Mouse (Mus musculus): ENCODE results near the gene Spsb2.
"Not testable (repeated sequence)": the region's sequence is repeated elsewhere in the genome, so short reads cannot be mapped to it uniquely, and the experiment has no call there.

The Spsb2 gene

DNA sequence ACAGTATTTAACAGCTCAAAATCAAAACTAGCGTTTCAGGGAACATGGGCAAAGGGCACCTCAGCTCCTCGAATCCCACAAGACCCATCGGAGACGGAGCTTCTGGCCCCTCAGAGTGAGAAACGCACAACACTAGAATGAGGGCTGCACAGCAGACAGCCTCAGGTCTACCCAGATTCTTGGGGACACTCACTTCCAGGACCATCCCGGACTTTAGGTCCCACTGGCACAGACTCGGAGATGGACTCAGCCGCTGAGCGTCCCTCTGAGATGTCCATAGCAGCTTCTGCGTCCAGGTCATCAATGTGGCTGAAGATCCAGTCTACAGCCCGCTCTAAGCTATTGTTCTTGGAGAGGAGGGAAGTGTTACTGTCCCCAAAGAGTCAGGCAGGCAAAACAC, 8.7 kb downstream of the Spsb2 start:
- DNase-seq (ENCODE audit: low read depth, low spot score) = no peak

GRCm38 (mm10) chr6:124817563-124817962, 9.1 kb downstream of the Spsb2 start:
- DNase-seq (ENCODE audit: low read depth, low spot score) = no peak

- DNase-seq (ENCODE audit: low read depth, low spot score) = no peak
Measured at GRCm38 (mm10) chr6:124817971-124818370, 9.5 kb downstream of the Spsb2 start.

- DNase-seq (ENCODE audit: low read depth, low spot score) = no peak
Measured at GRCm38 (mm10) chr6:124820891-124821290, 12.4 kb downstream of the Spsb2 start.

GRCm38 (mm10) chr6:124822049-124822448, 13.6 kb downstream of the Spsb2 start:
- DNase-seq (ENCODE audit: low read depth, low spot score) = no peak

- no peak for DNase-seq (ENCODE audit: low read depth, low spot score)
Measured at GRCm38 (mm10) chr6:124828101-124828592, 19.7 kb downstream of the Spsb2 start.

GRCm38 (mm10) chr6:124828868-124829798, 20.7 kb downstream of the Spsb2 start, which contains the start of the genes Usp5 and Cdca3:
Usp5 (minus strand) TSS chr6:124829484.
Cdca3 (plus strand) TSS chr6:124829547.
- DNase-seq (ENCODE audit: low read depth, low spot score) = peak; percentile 100

DNA sequence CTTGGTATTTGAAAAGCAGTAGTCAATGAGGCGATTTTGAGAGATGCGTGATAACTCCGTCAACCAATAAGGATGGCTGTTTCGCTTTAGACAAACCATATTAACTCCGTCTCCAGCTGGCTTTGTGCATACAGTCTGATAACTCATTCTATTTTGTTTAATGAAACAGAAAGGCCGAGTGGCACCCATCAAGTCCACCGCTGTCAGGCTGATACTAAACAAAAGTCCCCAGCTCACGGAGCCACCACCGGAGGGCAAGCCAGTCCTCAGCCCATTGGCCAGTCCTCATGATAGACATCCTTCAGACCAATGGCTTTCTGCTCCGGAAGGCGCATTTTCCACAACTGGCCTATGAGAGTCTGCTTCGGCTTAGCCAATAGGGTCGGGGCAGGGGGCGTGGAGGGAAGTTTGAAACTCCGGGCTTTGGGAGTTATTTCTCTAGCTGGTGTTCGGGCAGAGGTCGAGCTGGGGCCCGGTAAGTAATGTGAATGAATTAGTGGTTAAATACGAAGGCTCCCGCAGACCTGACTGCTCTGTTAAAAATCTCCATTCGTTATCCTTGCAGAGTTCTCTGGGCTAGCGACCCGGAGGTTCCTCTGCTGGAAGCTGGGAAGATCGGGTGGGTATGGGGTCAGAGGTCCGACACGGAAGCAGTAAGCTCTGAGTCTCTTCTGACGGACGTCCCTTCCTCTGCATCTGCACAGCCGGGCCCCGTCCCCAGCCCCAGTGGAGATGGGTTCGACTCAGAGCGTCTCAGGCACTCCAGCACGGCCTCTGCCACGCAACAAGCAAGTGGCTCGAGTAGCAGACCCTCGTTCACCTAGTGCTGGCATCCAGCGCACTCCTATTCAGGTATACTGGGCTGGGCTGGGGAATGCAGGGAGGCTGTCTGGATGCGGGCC, 21.6 kb downstream of the Spsb2 start:
- DNase-seq (ENCODE audit: low read depth, low spot score) = peak; percentile 97

GRCm38 (mm10) chr6:124831199-124831598, 22.7 kb downstream of the Spsb2 start:
- DNase-seq (ENCODE audit: low read depth, low spot score) = not testable (repeated sequence)

DNA sequence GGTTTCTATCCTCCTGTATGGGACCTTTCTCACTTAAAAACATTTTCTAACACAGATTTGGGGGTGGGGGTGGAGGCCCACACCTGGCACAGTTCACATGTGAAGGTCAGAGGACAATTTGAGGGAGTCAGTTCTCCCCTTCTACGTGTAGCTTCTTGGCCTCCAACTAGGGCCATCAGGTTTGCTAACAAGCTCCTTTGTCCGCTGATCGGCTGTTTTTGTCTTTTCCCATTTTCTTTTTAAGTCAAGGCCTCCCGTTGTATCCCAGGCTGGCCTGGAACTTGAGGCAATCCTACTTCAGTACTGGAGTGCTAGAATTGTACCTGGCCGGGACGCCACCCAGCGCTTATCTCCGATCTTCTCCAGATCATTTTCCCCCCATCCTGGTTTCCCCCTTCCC, 23.2 kb downstream of the Spsb2 start:
- DNase-seq (ENCODE audit: low read depth, low spot score) = no peak

DNA sequence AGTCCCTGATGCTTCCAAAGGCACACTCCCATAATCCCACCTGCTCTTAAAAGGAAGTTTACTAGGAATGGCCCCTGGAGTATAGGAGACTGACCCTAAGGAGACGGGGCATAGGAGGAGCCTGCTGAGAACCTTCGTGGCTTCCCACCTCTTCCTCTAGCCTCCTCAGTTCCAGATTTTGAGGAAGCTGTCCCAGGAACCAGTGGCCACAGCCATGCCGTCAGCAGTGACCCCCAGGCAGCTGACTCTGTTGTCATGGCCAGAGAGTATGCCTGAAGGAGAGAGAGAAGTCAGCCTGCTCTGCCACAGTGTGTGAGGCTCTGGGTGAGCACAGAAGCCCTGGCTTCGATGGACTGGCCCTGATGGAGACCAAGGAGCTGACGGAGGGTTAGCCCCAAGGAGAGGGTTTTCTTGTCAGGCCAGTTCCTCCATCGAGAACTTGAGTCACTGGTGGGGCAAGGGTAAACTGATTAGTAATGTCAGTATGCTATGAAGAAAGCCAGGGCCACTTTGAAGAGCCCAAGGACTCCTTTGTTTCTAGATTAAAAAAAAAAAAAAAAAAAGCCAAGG, 26.1 kb downstream of the Spsb2 start:
- DNase-seq (ENCODE audit: low read depth, low spot score) = no peak

- no peak for DNase-seq (ENCODE audit: low read depth, low spot score)
Measured at GRCm38 (mm10) chr6:124835531-124835930, 27.1 kb downstream of the Spsb2 start.

DNA sequence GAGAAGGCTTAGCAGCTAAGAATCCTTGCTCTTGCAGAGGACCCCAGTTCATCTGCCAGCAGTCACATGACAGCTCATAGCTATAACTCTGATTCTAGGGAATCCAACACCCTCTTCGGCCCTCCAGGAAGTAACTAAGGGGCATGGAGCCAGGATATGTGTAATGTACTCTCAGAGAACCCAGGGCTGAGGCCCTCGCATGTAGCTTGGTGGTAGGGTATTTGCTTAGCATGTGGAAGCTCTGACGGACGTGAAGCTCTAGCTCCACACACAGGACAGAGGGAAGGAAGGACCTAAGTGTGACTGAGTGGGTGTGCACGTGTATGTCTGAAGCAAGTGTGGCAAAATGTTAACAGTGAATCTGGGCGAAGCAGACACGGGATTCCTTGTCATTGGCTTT, 27.9 kb downstream of the Spsb2 start:
- no peak for DNase-seq (ENCODE audit: low read depth, low spot score)

- DNase-seq (ENCODE audit: low read depth, low spot score) = peak; percentile 62
Measured at GRCm38 (mm10) chr6:124839805-124840204, 31.3 kb downstream of the Spsb2 start.

DNA sequence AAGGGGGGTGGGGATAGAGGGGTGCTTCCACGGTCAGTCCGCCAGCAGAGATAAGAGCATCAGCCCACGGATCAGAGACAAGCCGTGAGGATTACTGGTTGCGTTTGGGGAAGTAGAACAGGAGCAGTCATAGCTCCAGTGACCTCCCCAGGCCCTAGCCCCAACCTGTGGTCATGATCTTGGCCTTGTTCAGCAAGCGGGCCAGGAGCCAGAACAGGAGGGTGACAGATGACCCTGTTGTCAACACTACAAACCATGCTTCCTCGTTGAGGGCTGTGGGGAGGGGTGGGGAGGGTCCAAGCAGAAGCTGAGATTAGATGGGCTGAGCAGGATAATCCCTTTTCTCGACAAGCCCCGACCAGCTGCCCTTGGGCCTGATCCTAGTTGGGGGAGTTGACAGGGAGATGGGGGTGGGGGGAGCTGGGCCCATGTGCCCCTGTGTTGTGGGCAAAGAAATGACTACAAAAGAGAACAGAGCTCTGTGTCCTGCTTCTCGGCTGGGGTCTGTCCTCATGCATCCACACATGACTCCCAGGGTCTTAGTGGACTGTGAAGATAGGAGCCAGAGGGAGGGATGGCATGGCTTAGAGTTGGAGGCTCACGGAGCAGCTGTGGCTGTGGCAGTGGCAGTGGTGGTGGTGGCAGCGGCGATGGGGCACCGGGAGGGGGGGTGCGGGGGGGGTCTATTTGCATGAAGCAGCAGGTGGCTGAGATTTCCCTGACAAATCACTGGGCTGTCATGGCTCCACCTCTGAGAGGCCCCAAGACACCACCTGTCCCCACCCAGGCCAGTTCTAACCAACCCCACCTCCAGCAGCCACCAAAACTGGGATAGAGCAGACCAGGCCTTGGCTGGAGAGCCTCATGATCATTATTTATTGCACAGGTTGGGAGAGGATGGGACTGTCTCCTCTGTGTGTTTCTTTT, 32.0 kb downstream of the Spsb2 start, which contains the start of gene Gnb3:
TSS of gene Gnb3 (minus strand) at position 35 of the 927 bp plus-strand sequence.
- no peak for DNase-seq (ENCODE audit: low read depth, low spot score)

DNA sequence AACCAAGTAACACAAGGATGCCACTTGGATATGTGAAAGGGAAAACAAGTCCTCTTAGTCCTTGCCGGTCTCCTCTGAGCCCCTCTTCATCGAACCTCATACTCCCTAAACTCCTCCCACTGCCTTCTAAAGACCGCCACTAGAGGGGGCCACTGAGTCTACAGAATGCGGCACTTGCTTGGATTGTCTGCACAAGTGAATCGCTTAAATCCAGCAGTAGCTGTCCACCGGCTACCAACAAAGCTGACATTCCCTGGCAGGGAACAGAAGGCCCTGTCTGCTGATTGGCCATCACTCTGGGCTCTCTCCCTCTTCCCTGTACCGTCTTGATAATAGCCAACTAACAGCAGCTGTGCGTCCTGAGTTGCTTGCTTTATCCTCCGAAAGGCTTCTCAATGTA, 38.8 kb downstream of the Spsb2 start:
- DNase-seq (ENCODE audit: low read depth, low spot score) = peak; percentile 74

- DNase-seq (ENCODE audit: low read depth, low spot score) = no peak
Measured at GRCm38 (mm10) chr6:124850535-124850934, 42.1 kb downstream of the Spsb2 start.

DNA sequence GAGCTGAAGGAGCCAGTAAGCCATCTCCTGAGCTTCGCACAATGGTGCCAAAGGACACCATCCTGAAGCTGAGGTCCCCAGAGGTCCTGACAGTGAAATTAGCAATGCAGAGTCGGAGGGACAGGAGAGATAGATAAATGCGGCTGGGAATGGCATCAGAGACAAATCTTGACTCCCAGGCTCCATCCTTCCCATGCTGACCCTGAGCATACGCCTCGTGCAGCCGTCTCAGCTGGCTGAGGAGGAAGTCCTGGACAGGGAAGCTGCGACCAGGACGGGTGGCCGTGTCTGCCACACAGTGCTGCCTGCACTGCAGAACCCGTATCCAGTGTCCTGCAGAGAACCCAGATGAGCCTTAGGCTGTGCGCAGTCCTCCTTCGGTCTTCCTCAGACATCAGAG, 46.2 kb downstream of the Spsb2 start:
- no peak for DNase-seq (ENCODE audit: low read depth, low spot score)

DNA sequence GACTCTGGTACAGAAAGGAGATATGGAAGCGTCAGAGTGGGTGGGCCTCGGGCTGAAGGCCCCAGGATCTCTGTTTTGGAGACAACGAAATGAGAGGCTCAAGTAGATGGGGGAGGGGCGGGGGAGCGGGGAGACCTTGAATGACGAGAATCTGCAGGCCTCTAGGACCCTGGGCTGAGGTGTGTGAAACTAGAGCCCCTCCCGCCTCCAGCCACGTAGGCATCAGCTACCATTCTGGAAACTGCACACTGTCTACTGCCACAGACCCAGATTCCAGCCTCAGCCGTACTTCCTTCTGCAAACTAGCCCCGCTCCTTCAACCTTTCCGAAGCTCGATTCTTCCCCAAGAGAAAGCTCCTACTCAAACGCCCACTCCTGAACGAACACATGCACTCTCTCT, 47.9 kb downstream of the Spsb2 start:
- no peak for DNase-seq (ENCODE audit: low read depth, low spot score)

Data from skeletal muscle tissue, adult 2 months (tissue).